Mouse (Mus musculus) cerebellum, adult 2 months (tissue): ENCODE results near the gene Il34.

ENCODE experiments used
- CTCF ChIP-seq: fragments of 200-500 bp; IDR thresholded peaks from 2 replicates; pipeline ENCODE4 v1.5.1; 2011; ENCODE audit warnings: low read depth, mild to moderate bottlenecking, control low read depth, low read length, moderate library complexity, borderline replicate concordance; ENCODE audit not compliant: insufficient read depth
- POLR2A ChIP-seq: fragments of 200-500 bp; IDR thresholded peaks from 2 replicates; pipeline ENCODE4 v1.6.1; 2011; ENCODE audit warnings: low read length, control low read depth, borderline replicate concordance; ENCODE audit not compliant: insufficient read depth

DNA sequence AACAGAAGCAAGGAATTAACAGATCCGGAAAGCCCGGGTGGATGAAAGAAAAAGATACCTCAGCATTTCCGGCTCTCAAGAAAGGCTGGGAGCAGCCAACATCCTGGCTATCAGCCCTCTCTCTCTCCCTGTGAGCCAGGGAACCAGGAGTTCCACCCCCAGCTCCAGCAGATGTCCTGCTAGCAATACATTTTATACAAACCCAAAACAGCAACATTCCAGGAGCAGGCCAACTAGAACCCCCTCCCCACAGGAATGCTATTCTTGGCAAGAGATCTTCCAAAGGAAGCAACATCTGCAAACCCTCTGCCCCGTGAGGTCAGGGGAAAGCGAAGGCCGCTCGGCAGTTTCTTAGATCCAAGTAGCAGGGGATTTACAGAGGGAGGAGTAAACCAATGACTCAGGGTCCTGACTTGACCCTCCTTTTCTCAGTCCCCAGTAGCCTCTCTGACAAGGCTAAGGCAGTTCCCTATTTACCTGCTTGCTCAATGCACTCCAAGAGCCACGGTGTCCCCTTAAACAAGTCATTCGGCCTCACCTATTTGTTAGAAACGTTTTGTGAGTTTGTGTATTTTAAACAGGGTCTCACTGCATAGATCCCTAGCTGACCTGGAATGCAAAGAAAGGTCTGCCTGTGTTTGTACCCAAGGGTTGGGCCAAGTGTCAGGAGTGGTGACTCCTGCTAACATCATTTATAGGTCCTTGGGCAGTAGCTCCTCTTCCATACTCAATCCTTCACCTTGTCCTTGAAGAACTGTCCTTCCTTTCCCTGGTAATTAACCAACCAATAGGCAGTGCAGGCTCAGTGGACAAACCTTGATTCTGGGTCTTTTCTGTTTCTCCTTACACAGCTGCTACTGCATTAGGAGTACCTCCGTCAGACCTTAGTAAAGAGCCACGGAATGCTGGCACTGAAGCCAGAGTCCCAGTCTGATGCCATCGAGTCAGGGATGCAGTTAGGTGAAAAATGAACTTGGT is 3.1 kb upstream of the Il34 start:
- TF ChIP-seq CTCF: no peak
- TF ChIP-seq POLR2A: no peak
